In the genomic region with DNA sequence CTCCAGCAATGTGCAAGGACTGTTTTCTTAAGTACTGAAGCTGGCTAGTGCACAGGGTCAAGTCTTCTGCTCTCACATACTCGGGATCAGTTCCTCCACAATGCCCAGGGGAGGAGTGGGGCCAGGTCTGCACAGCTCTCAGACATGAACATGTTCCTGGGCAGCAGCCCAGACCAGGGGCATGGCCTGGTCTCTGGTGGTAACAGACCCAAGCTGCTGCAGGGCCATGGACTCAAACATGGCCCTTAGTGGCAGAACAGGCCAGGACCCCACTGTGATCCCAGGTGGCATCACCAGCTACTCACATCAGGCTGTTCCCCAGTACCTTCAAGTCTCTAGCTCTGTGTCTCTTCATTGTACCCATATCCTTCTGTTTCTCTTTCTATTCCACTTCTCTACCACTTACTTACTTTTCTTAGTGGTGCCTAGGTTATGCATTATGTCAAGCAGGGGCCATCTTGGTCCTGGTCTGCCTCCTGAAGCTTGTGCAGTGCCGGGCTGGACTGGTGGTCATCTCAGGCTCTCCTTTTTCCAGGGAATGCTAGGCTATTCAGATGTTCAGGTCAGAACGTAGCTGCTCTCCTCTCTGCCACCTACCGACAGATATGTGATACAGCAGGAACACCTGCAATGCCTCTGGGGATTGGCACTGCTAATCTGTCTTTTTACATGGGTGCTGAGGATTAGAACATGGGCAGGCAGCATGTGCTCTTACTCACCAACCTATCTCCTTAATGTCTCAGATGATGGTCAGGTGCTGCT, we compare ENCODE assay signal across 14 mouse cellular contexts. TPM values are rescaled to one million over a fixed set of nuclear protein-coding genes. Genes with fewer than 3 reads are reported as not detected.
DNase-seq lines count a peak whose midpoint lies in the region; ATAC-seq and TF ChIP-seq lines count a peak whose summit lies in the region.
"Had no signal": no experiment of that assay in that cellular context is flagged by ENCODE, and none has a peak within 500 bp of the region (broad histone marks: within the 10 kb centered on the region; RNA-seq: fewer than 3 reads in every experiment).

No protein-coding gene starts in this region.

- no peak overlapping the region for H3K27ac ChIP-seq in forebrain, postnatal 0 days (ENCODE audit: low read depth, low read length)
- no peak overlapping the region for H3K27ac ChIP-seq in forebrain, embryonic 16.5 days (ENCODE audit: low read length)
- H3K27ac ChIP-seq in liver, postnatal 0 days (ENCODE audit: low read depth) = no peak overlapping the region
- H3K27ac ChIP-seq in midbrain, postnatal 0 days (ENCODE audit: low read depth, low read length) = no peak overlapping the region
- H3K27ac ChIP-seq: limb, embryonic 13.5 days had no signal

- H3K9ac ChIP-seq in forebrain, postnatal 0 days = no peak overlapping the region
- H3K9ac ChIP-seq in forebrain, embryonic 16.5 days (replicated peaks; ENCODE audit: low read depth, low read length) = no peak overlapping the region
- H3K9ac ChIP-seq in liver, postnatal 0 days (replicated peaks) = no peak overlapping the region
- no peak overlapping the region for H3K9ac ChIP-seq in midbrain, postnatal 0 days (replicated peaks; ENCODE audit: low read length, poor library complexity, severe bottlenecking)
- H3K9ac ChIP-seq: limb, embryonic 13.5 days had no signal

- no peak for DNase-seq in forebrain, postnatal 0 days
- DNase-seq in liver, postnatal 0 days = no peak
- DNase-seq in liver (no peak), NIH3T3 (ENCODE audit: low read depth) (peak; percentile 9)
- no peak for DNase-seq in midbrain, postnatal 0 days (ENCODE audit: low spot score)
- no peak for DNase-seq in testis, postnatal 14 days (ENCODE audit: low spot score)
- DNase-seq in thymus, postnatal 36 days = no peak
- DNase-seq: adrenal gland, adult 2 months; cerebellum, postnatal 10 days; heart, adult 18-20 months had no signal

- H3K27me3 ChIP-seq in forebrain, postnatal 0 days (ENCODE audit: insufficient read depth, low read length) = no peaks in the 10 kb centered on the region
- no peaks in the 10 kb centered on the region for H3K27me3 ChIP-seq in forebrain, embryonic 16.5 days (replicated peaks; ENCODE audit: control insufficient read depth, insufficient read depth, low read length)
- no peaks in the 10 kb centered on the region for H3K27me3 ChIP-seq in liver, postnatal 0 days (ENCODE audit: insufficient read depth, low read length)
- no peaks in the 10 kb centered on the region for H3K27me3 ChIP-seq in midbrain, postnatal 0 days (ENCODE audit: insufficient read depth, low read length)
- H3K27me3 ChIP-seq: limb, embryonic 13.5 days had no signal

- no peak for ATAC-seq in forebrain, postnatal 0 days
- ATAC-seq in forebrain, embryonic 16.5 days = no peak
- no peak for ATAC-seq in liver, postnatal 0 days
- ATAC-seq in midbrain, postnatal 0 days (ENCODE audit: low FRiP score) = no peak
- ATAC-seq: intestine, embryonic 16.5 days had no signal

- 59% methylated on average over 4 of the region's 4 CpGs for WGBS in forebrain, postnatal 0 days
- 50% methylated on average over 4 of the region's 4 CpGs for WGBS in forebrain, embryonic 16.5 days
- 44% methylated on average over 4 of the region's 4 CpGs for WGBS in liver, postnatal 0 days (ENCODE audit: insufficient replicate concordance)
- WGBS in midbrain, postnatal 0 days = 55% methylated on average over 4 of the region's 4 CpGs

- H3K4me3 ChIP-seq in forebrain, postnatal 0 days (ENCODE audit: low read depth, low read length) = no peak overlapping the region
- H3K4me3 ChIP-seq in forebrain, embryonic 16.5 days (replicated peaks; ENCODE audit: low read length) = no peak overlapping the region
- H3K4me3 ChIP-seq in liver, postnatal 0 days (ENCODE audit: low read depth, low read length) = no peak overlapping the region
- H3K4me3 ChIP-seq in midbrain, postnatal 0 days (ENCODE audit: low read depth, low read length) = no peak overlapping the region
- H3K4me3 ChIP-seq: limb, embryonic 13.5 days had no signal

- no peaks in the 10 kb centered on the region for H3K4me1 ChIP-seq in forebrain, postnatal 0 days (ENCODE audit: insufficient read depth)
- H3K4me1 ChIP-seq in forebrain, embryonic 16.5 days (replicated peaks; ENCODE audit: control insufficient read depth, insufficient read depth, low read length) = no peaks in the 10 kb centered on the region
- no peaks in the 10 kb centered on the region for H3K4me1 ChIP-seq in liver, postnatal 0 days (ENCODE audit: insufficient read depth)
- H3K4me1 ChIP-seq in midbrain, postnatal 0 days (ENCODE audit: insufficient read depth, low read length) = no peaks in the 10 kb centered on the region
- H3K4me1 ChIP-seq: limb, embryonic 13.5 days had no signal

- H3K4me2 ChIP-seq in forebrain, postnatal 0 days (ENCODE audit: low read depth) = no peak overlapping the region
- no peak overlapping the region for H3K4me2 ChIP-seq in forebrain, embryonic 16.5 days (ENCODE audit: low read length)
- no peak overlapping the region for H3K4me2 ChIP-seq in liver, postnatal 0 days (ENCODE audit: low read depth, low read length)
- no peak overlapping the region for H3K4me2 ChIP-seq in midbrain, postnatal 0 days (ENCODE audit: low read depth, low read length, poor library complexity, severe bottlenecking)
- H3K4me2 ChIP-seq: limb, embryonic 13.5 days had no signal

- no peaks in the 10 kb centered on the region for H3K36me3 ChIP-seq in forebrain, postnatal 0 days (ENCODE audit: insufficient read depth)
- H3K36me3 ChIP-seq in forebrain, embryonic 16.5 days (ENCODE audit: control insufficient read depth, insufficient read depth) = no peaks in the 10 kb centered on the region
- H3K36me3 ChIP-seq in liver, postnatal 0 days (replicated peaks; ENCODE audit: insufficient read depth, low read length) = no peaks in the 10 kb centered on the region
- no peaks in the 10 kb centered on the region for H3K36me3 ChIP-seq in midbrain, postnatal 0 days (ENCODE audit: insufficient read depth, low read length)
- H3K36me3 ChIP-seq: limb, embryonic 13.5 days had no signal

- TF ChIP-seq EP300 in liver, postnatal 0 days (IDR thresholded peaks at IDR 0.05; ENCODE audit: low read depth) = no peak

- TF ChIP-seq CTCF in forebrain, postnatal 0 days (IDR thresholded peaks at IDR 0.05; ENCODE audit: low read depth) = peak; percentile 43; the same call in 1 of the 2 replicates
- peak; percentile 55 for TF ChIP-seq CTCF in liver, postnatal 0 days (IDR thresholded peaks at IDR 0.05; ENCODE audit: low read depth)
- peak; percentile 28; the same call in 1 of the 2 replicates for TF ChIP-seq CTCF in midbrain, postnatal 0 days (IDR thresholded peaks at IDR 0.05)

- no peaks in the 10 kb centered on the region for H3K9me3 ChIP-seq in forebrain, postnatal 0 days (ENCODE audit: low read length)
- no peaks in the 10 kb centered on the region for H3K9me3 ChIP-seq in forebrain, embryonic 16.5 days (ENCODE audit: control insufficient read depth, low read length)
- no peaks in the 10 kb centered on the region for H3K9me3 ChIP-seq in liver, postnatal 0 days (ENCODE audit: low read length)
- H3K9me3 ChIP-seq in midbrain, postnatal 0 days (ENCODE audit: low read length) = no peaks in the 10 kb centered on the region
- H3K9me3 ChIP-seq: limb, embryonic 13.5 days had no signal

RNA-seq across cellular contexts. Expression of a gene that starts 7.8 kb away (rescaled TPM):
- 10.3 and 12.4 TPM in 2 replicates for total RNA-seq in forebrain, postnatal 0 days (2014; rRNA removed)
- polyA plus RNA-seq in forebrain, postnatal 0 days (2015; fragmentation: Nextera tagmentation; extraction: Ambion mirVana) = 8.0 and 9.6 TPM in 2 replicates
- polyA plus RNA-seq in forebrain, embryonic 16.5 days (2015; fragmentation: Nextera tagmentation; extraction: Ambion mirVana) = 7.0 and 7.5 TPM in 2 replicates
- 2.0 and 2.1 TPM in 2 replicates for polyA plus RNA-seq in liver, postnatal 0 days (2015; fragmentation: Nextera tagmentation; extraction: Ambion mirVana)
- 9.3 and 14.6 TPM in 2 replicates for total RNA-seq in midbrain, postnatal 0 days (2014; rRNA removed)
- polyA plus RNA-seq in midbrain, postnatal 0 days (2015; fragmentation: Nextera tagmentation; extraction: Ambion mirVana) = 11.4 and 11.9 TPM in 2 replicates

RNA-seq across cellular contexts. Expression of a gene that starts 8.6 kb away (rescaled TPM):
- 1.1 and 2.9 TPM in 2 replicates for total RNA-seq in forebrain, postnatal 0 days (2014; rRNA removed)
- polyA plus RNA-seq in forebrain, postnatal 0 days (2015; fragmentation: Nextera tagmentation; extraction: Ambion mirVana) = 1.4 and 2.4 TPM in 2 replicates
- polyA plus RNA-seq in forebrain, embryonic 16.5 days (2015; fragmentation: Nextera tagmentation; extraction: Ambion mirVana) = 1.7 and 3.0 TPM in 2 replicates
- 1.5 and 1.6 TPM in 2 replicates for polyA plus RNA-seq in liver, postnatal 0 days (2015; fragmentation: Nextera tagmentation; extraction: Ambion mirVana)
- 1.4 and 4.8 TPM in 2 replicates for total RNA-seq in midbrain, postnatal 0 days (2014; rRNA removed)
- 3.1 and 3.2 TPM in 2 replicates for polyA plus RNA-seq in midbrain, postnatal 0 days (2015; fragmentation: Nextera tagmentation; extraction: Ambion mirVana)

RNA-seq across cellular contexts. Expression of a gene that starts 59.5 kb away (rescaled TPM):
- 6.9 and 8.3 TPM in 2 replicates for total RNA-seq in forebrain, postnatal 0 days (2014; rRNA removed)
- polyA plus RNA-seq in forebrain, postnatal 0 days (2015; fragmentation: Nextera tagmentation; extraction: Ambion mirVana) = 12.6 and 16.7 TPM in 2 replicates
- 8.0 and 9.6 TPM in 2 replicates for polyA plus RNA-seq in forebrain, embryonic 16.5 days (2015; fragmentation: Nextera tagmentation; extraction: Ambion mirVana)
- 0.06 and 0.15 TPM in 2 replicates for polyA plus RNA-seq in liver, postnatal 0 days (2015; fragmentation: Nextera tagmentation; extraction: Ambion mirVana)
- 4.7 and 10.4 TPM in 2 replicates for total RNA-seq in midbrain, postnatal 0 days (2014; rRNA removed)
- polyA plus RNA-seq in midbrain, postnatal 0 days (2015; fragmentation: Nextera tagmentation; extraction: Ambion mirVana) = 6.0 and 6.7 TPM in 2 replicates
- polyA plus RNA-seq: C2C12 had no signal
